Comparison of ENCODE assay signal across 22 mouse cellular contexts in the genomic region with DNA sequence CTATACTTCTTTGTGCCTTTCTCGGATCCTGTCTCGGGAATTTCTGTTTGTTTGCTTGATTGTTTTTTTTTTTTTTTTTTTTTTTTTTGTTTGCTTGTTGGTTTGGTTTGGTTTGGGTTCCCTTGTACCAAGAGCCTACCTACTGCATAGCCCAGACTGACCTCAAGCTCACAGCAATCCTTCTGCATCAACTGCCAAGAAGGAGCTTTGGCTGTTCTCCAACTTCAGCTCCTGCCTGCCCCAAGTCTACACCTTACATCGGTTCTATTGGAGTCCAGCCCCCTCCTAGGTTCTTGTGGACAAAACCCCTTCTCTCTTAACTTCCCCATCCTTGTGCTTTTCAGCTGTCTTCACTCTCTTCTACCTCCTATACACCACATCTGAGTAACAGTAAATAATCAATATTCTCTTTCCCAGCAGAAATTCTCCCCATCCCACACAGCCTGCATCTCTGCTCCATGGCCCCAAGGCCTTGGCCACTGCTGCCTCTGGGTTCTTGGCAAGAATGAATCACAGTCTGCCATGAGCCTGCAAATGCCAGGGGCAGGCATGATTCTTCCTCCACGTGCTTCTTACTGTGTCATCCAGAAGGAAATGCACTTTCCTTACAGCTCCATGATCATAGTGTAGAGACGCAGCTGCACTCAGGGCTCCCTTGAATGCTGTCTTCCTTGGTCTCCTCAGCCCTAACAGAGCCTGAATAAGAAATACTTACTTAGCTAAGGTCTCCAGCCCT. TPM values are rescaled to one million over a fixed set of nuclear protein-coding genes. Genes with fewer than 3 reads are reported as not detected.
DNase-seq lines count a peak whose midpoint lies in the region; ATAC-seq and TF ChIP-seq lines count a peak whose summit lies in the region.
"Had no signal": no experiment of that assay in that cellular context is flagged by ENCODE, and none has a peak within 500 bp of the region (broad histone marks: within the 10 kb centered on the region; RNA-seq: fewer than 3 reads in every experiment).

No protein-coding gene starts in this region.

- no peak for ATAC-seq in midbrain, embryonic 11.5 days (ENCODE audit: low FRiP score)
- ATAC-seq in hindbrain, embryonic 13.5 days (ENCODE audit: low FRiP score), result no peak
- ATAC-seq: midbrain, embryonic 13.5 days had no signal

- no peak overlapping the region for H3K4me2 ChIP-seq in midbrain, embryonic 11.5 days
- no peak overlapping the region for H3K4me2 ChIP-seq in hindbrain, embryonic 13.5 days
- H3K4me2 ChIP-seq: embryonic facial prominence, embryonic 12.5 days; hindbrain, embryonic 12.5 days; midbrain, embryonic 13.5 days had no signal

- no peak for TF ChIP-seq POLR2A in olfactory bulb, adult 2 months (IDR thresholded peaks at IDR 0.05; ENCODE audit: insufficient read depth, low read depth, low read length)
- TF ChIP-seq POLR2A in kidney, adult 2 months (IDR thresholded peaks at IDR 0.05; ENCODE audit: low read depth, low read length), result no peak

- H3K36me3 ChIP-seq in midbrain, embryonic 11.5 days (ENCODE audit: control insufficient read depth, insufficient read depth, low read length), result no peaks in the 10 kb centered on the region
- no peaks in the 10 kb centered on the region for H3K36me3 ChIP-seq in midbrain, embryonic 10.5 days
- H3K36me3 ChIP-seq in hindbrain, embryonic 13.5 days, result no peaks in the 10 kb centered on the region
- no peaks in the 10 kb centered on the region for H3K36me3 ChIP-seq in kidney, adult 2 months (ENCODE audit: control insufficient read depth, insufficient read depth, low read length)
- H3K36me3 ChIP-seq: embryonic facial prominence, embryonic 12.5 days; forebrain, embryonic 10.5 days; hindbrain, embryonic 12.5 days; midbrain, embryonic 13.5 days had no signal

- WGBS in midbrain, embryonic 11.5 days, result 75% methylated on average over 5 of the region's 5 CpGs
- WGBS in midbrain, embryonic 10.5 days, result 84% methylated on average over 5 of the region's 5 CpGs
- 51% methylated on average over 5 of the region's 5 CpGs for WGBS in olfactory bulb, adult 2 months
- 76% methylated on average over 5 of the region's 5 CpGs for WGBS in hindbrain, embryonic 13.5 days
- 78% methylated on average over 5 of the region's 5 CpGs for WGBS in kidney, adult 2 months

- no peaks in the 10 kb centered on the region for H3K9me3 ChIP-seq in midbrain, embryonic 11.5 days (ENCODE audit: control insufficient read depth, low read length)
- no peaks in the 10 kb centered on the region for H3K9me3 ChIP-seq in midbrain, embryonic 10.5 days (replicated peaks)
- no peaks in the 10 kb centered on the region for H3K9me3 ChIP-seq in hindbrain, embryonic 13.5 days
- H3K9me3 ChIP-seq: embryonic facial prominence, embryonic 12.5 days; forebrain, embryonic 10.5 days; hindbrain, embryonic 12.5 days; midbrain, embryonic 13.5 days had no signal

- no peaks in the 10 kb centered on the region for H3K27me3 ChIP-seq in midbrain, embryonic 11.5 days (ENCODE audit: control insufficient read depth, insufficient read depth, low read length)
- H3K27me3 ChIP-seq in midbrain, embryonic 10.5 days (ENCODE audit: low read depth, poor library complexity, severe bottlenecking), result no peaks in the 10 kb centered on the region
- no peaks in the 10 kb centered on the region for H3K27me3 ChIP-seq in hindbrain, embryonic 13.5 days
- no peaks in the 10 kb centered on the region for H3K27me3 ChIP-seq in kidney, adult 2 months (replicated peaks; ENCODE audit: control insufficient read depth, insufficient read depth, low read length)
- H3K27me3 ChIP-seq: embryonic facial prominence, embryonic 12.5 days; hindbrain, embryonic 12.5 days; midbrain, embryonic 13.5 days had no signal

- no peak for TF ChIP-seq CTCF in olfactory bulb, adult 2 months (IDR thresholded peaks at IDR 0.05; ENCODE audit: insufficient read depth, low read depth, low read length)
- no peak for TF ChIP-seq CTCF in kidney, adult 2 months (conservative IDR thresholded peaks at IDR 0.05; ENCODE audit: insufficient read depth, insufficient read length, low read depth, low read length)

- H3K4me1 ChIP-seq in midbrain, embryonic 11.5 days (ENCODE audit: control insufficient read depth, insufficient read depth, low read length), result no peaks in the 10 kb centered on the region
- peaks cover 10% of the 10 kb centered on the region; the same call in 1 of the 2 replicates for H3K4me1 ChIP-seq in midbrain, embryonic 10.5 days
- peaks cover 9% of the 10 kb centered on the region for H3K4me1 ChIP-seq in olfactory bulb, adult 2 months (ENCODE audit: control insufficient read depth, insufficient read depth, low read length)
- peaks cover 8% of the 10 kb centered on the region for H3K4me1 ChIP-seq in hindbrain, embryonic 13.5 days (replicated peaks)
- H3K4me1 ChIP-seq in kidney, adult 2 months (ENCODE audit: control insufficient read depth, insufficient read depth, low read length), result no peaks in the 10 kb centered on the region
- H3K4me1 ChIP-seq: forebrain, embryonic 10.5 days had no signal

- DNase-seq in midbrain, embryonic 11.5 days (ENCODE audit: low spot score, missing footprints), result peak; percentile 51
- no peak for DNase-seq in midbrain, embryonic 10.5 days (ENCODE audit: low spot score)
- DNase-seq in adrenal gland, postnatal 36 days, result peak; percentile 58 to 64
- DNase-seq in cerebellum, postnatal 10 days, result peak; percentile 74 to 78
- DNase-seq in kidney, adult 2 months, result no peak
- no peak for DNase-seq in right cerebral cortex, postnatal 4 days
- DNase-seq: heart, adult 11 months; kidney, adult 11 months; kidney, postnatal 4 days; liver; lung, adult 18-20 months; lung, postnatal 4 days; right cerebral cortex, postnatal 14 days; thymus, postnatal 4 days had no signal

- H3K9ac ChIP-seq in midbrain, embryonic 11.5 days (ENCODE audit: low read length), result no peak overlapping the region
- H3K9ac ChIP-seq in hindbrain, embryonic 13.5 days, result no peak overlapping the region
- H3K9ac ChIP-seq: embryonic facial prominence, embryonic 12.5 days; hindbrain, embryonic 12.5 days; midbrain, embryonic 13.5 days had no signal

- H3K27ac ChIP-seq in midbrain, embryonic 11.5 days (ENCODE audit: low read depth, low read length), result no peak overlapping the region
- H3K27ac ChIP-seq in midbrain, embryonic 10.5 days (replicated peaks), result no peak overlapping the region
- H3K27ac ChIP-seq in olfactory bulb, adult 2 months (ENCODE audit: insufficient read depth, low read depth, low read length), result 0 out of 2 replicates have a peak overlapping the region, but pooled peaks have one; percentile 44
- H3K27ac ChIP-seq in hindbrain, embryonic 13.5 days, result no peak overlapping the region
- no peak overlapping the region for H3K27ac ChIP-seq in kidney, adult 2 months (ENCODE audit: insufficient read depth, low read depth, low read length)
- H3K27ac ChIP-seq: embryonic facial prominence, embryonic 12.5 days; forebrain, embryonic 10.5 days; hindbrain, embryonic 12.5 days; left cerebral cortex, adult 2 months; midbrain, embryonic 13.5 days had no signal

- no peak overlapping the region for H3K4me3 ChIP-seq in midbrain, embryonic 11.5 days (ENCODE audit: low read depth, low read length)
- H3K4me3 ChIP-seq in midbrain, embryonic 10.5 days, result no peak overlapping the region
- H3K4me3 ChIP-seq in olfactory bulb, adult 2 months (ENCODE audit: insufficient read depth, low read depth, low read length), result no peak overlapping the region
- no peak overlapping the region for H3K4me3 ChIP-seq in hindbrain, embryonic 13.5 days
- no peak overlapping the region for H3K4me3 ChIP-seq in kidney, adult 2 months (ENCODE audit: insufficient read depth, low read depth, low read length)
- H3K4me3 ChIP-seq: embryonic facial prominence, embryonic 12.5 days; forebrain, embryonic 10.5 days; hindbrain, embryonic 12.5 days; left cerebral cortex, adult 2 months; midbrain, embryonic 13.5 days; myocyte had no signal

RNA-seq across cellular contexts. Expression of a gene that starts 18.5 kb away (rescaled TPM):
- polyA plus RNA-seq in midbrain, embryonic 11.5 days (2014; fragmentation: Nextera tagmentation; extraction: Ambion mirVana), result 10.8 and 11.7 TPM in 2 replicates
- 6.9 and 8.4 TPM in 2 replicates for polyA plus RNA-seq in midbrain, embryonic 10.5 days (2016; fragmentation: Nextera tagmentation; extraction: Ambion mirVana)
- 10 to 100 TPM; 10.2 to 11.5 TPM for total RNA-seq in adrenal gland, postnatal 36 days (2021)
- 278 TPM in 1 of 2 replicates, not detected in the other for polyA plus RNA-seq in olfactory bulb, adult 2 months (2012; ENCODE audit: insufficient read depth, insufficient read length, low replicate concordance, missing spikeins)
- polyA plus RNA-seq in hindbrain, embryonic 13.5 days (2015; fragmentation: Nextera tagmentation; extraction: Ambion mirVana), result 21.9 and 23.9 TPM in 2 replicates
- polyA plus RNA-seq in kidney, adult 2 months (2012; rRNA removed), result 0.28 and 0.45 TPM in 2 replicates

Comparison
In these comparisons a context has a peak if more than half of its experiments do, and no peak if none do; other contexts are left out.
1. DNase-seq: peak in midbrain, embryonic 11.5 days (single experiment), adrenal gland, postnatal 36 days (2 of 2) and cerebellum, postnatal 10 days (2 of 2); none in midbrain, embryonic 10.5 days (single experiment), kidney, adult 2 months (single experiment) and right cerebral cortex, postnatal 4 days (single experiment).